Mouse (Mus musculus) hindbrain, embryonic 12.5 days (tissue): Measurements from ENCODE around the gene Hoxb2. TPM values are rescaled to one million over a fixed set of nuclear protein-coding genes. Genes with fewer than 3 reads are reported as not detected.

Experiments used
- ATAC-seq: fragments of 200-750 bp; cut with Nextera tagmentation; 2 replicates; pipeline ENCODE4 v1.8.0; 2017; ENCODE audit warnings: moderate TSS enrichment; ENCODE audit not compliant: low FRiP score
- H3K27ac ChIP-seq: fragments of 300-500 bp; sonication (generic); 2 replicates; pipeline ENCODE4 v1.5.1; 2016; ENCODE audit warnings: mild to moderate bottlenecking
- H3K27me3 ChIP-seq: fragments of 300-500 bp; sonication (generic); 2 replicates; pipeline ENCODE4 v1.6.1; 2016; ENCODE audit warnings: mild to moderate bottlenecking
- H3K36me3 ChIP-seq: fragments of 300-500 bp; sonication (generic); 2 replicates; pipeline ENCODE4 v1.6.1; 2016; ENCODE audit warnings: mild to moderate bottlenecking
- H3K4me1 ChIP-seq: fragments of 300-500 bp; sonication (generic); 2 replicates; pipeline ENCODE4 v1.6.1; 2016
- H3K4me2 ChIP-seq: fragments of 300-500 bp; sonication (generic); replicated peaks from 2 replicates; pipeline ENCODE4 v1.6.1; 2016; ENCODE audit warnings: mild to moderate bottlenecking
- H3K4me3 ChIP-seq: fragments of 300-500 bp; sonication (generic); 2 replicates; pipeline ENCODE4 v1.5.1; 2016; ENCODE audit warnings: mild to moderate bottlenecking
- H3K9ac ChIP-seq: fragments of 300-500 bp; sonication (generic); 2 replicates; pipeline ENCODE4 v1.6.1; 2016; ENCODE audit warnings: mild to moderate bottlenecking, moderate library complexity
- H3K9me3 ChIP-seq: fragments of 300-500 bp; sonication (generic); replicated peaks from 2 replicates; pipeline ENCODE4 v1.6.1; 2016; ENCODE audit warnings: mild to moderate bottlenecking
- WGBS: fragments of 180-500 bp; shearing (Covaris S2); methylation state at CpG from one replicate; pipeline ENCODE4 v1.1.7; 2016; 5-methylcytosine and 5-hydroxymethylcytosine counted together
- microRNA counts: library from miRNA; unstranded; fragments of <30 nt; microRNA quantifications from one replicate; lab custom pipeline; 2017
- microRNA-seq: library from miRNA; unstranded; fragments of <30 nt; microRNA quantifications from one replicate; pipeline ENCODE4, GENCODE M21; 2017
- polyA plus RNA-seq: library from polyadenylated mRNA; unstranded; fragments of >200 nt; fragmentation: Nextera tagmentation; extraction: Ambion mirVana; gene quantifications from 2 replicates; pipeline ENCODE4 v1.2.1, GENCODE M21; 2016

Hoxb2 gene
- polyA plus RNA-seq, 1 experiment from 2014 or later = 58.2 TPM

DNA sequence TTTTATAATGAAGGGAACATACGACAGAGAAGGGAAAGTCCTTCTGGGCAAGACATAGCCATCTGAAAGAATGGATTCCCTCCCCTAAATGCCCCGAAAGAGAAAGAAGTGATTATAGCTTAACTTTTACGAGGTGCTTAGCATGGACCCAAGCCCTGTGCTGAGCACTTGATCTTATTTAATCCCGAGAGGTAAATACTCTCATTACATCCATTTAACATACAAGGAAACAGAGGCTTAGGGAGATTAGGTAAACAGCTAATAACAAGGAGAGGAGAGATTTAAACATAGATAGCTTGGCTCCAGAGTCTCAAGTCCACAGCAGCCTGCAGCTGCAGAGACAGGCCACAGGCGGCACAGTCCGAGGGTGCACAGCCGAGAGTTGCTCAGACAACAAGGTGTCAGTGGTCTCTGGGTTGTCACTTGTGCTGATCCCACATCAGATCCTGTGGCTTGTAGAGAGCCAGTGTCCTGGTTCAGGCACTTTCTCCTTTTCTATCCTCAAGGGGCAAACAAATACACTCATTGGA lies 47.5 kb downstream of the Hoxb2 start:
- H3K4me1 ChIP-seq = peaks cover 9% of the 10 kb centered on the region
- H3K36me3 ChIP-seq = no peaks in the 10 kb centered on the region
- H3K27me3 ChIP-seq = peaks cover 6% of the 10 kb centered on the region; the same call in 1 of the 2 replicates
- whole genome bisulfite sequencing = 53% methylated on average over 7 of the region's 7 CpGs
- H3K4me2 ChIP-seq = no peak overlapping the region
- H3K9me3 ChIP-seq = no peaks in the 10 kb centered on the region
- H3K27ac ChIP-seq = no peak overlapping the region
- ATAC-seq = no peak
- H3K9ac ChIP-seq = no peak overlapping the region
- H3K4me3 ChIP-seq = no peak overlapping the region

DNA sequence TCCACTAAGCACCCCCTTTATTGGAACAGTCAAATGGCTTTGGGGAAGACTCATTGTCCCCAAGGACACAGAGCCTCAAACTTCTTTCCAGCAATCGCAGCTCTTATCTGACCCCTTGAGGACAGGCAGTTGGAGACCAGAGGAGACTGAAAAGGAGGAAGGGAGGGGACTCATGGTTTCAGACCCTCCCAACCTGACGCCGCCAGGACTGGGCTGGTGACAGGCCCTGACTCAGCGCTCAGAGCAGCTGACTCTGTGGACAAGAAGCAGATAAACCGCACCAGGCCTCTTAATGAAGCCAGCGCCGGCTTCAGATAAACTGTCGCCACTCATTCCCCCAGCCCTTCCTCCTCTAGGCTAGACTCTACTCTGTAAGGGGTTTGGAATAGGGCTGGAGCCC lies 49.6 kb downstream of the Hoxb2 start:
- Histone ChIP-seq H3K9me3 (no peaks in the 10 kb centered on the region), H3K4me2 (no peak overlapping the region), H3K9ac (no peak overlapping the region), H3K4me3 (no peak overlapping the region), H3K27ac (no peak overlapping the region), H3K27me3 (peaks cover 8% of the 10 kb centered on the region), H3K36me3 (no peaks in the 10 kb centered on the region), H3K4me1 (peaks cover 11% of the 10 kb centered on the region)
- 25% methylated on average over 8 of the region's 8 CpGs for WGBS
- no peak for ATAC-seq

MicroRNAs within 50 kb of the gene (microRNA counts, 519-probe panel; counts per million panel counts)
- 4,938 counts per million, percentile 91 among the panel's probes with 10 or more counts for microRNA mmu-miR-10a (lab: Ali Mortazavi, UCI)

Small RNA genes within 50 kb of the gene (microRNA-seq; reads per million reads assigned to microRNA genes)
- gene Mir10a = 27,691 reads per million, percentile 98 among the genes with 10 or more reads in this experiment

Other genes with a start within 250 kb of the Hoxb2 start
- gene Calcoco2, start 238.6 kb upstream of the Hoxb2 start, polyA plus RNA-seq = 0.15 TPM in 1 of 2 replicates, not detected in the other
- 0.13 and 0.15 TPM in 2 replicates for gene Ttll6, start 216.7 kb upstream of the Hoxb2 start, polyA plus RNA-seq
- not detected in 2 replicates for gene Hoxb13, start 156.2 kb upstream of the Hoxb2 start, polyA plus RNA-seq
- 0.36 and 0.46 TPM in 2 replicates for gene Hoxb9, start 79.1 kb upstream of the Hoxb2 start, polyA plus RNA-seq
- 4.4 and 8.1 TPM in 2 replicates for gene Hoxb8, start 68.6 kb upstream of the Hoxb2 start, polyA plus RNA-seq
- 9.6 and 11.0 TPM in 2 replicates for gene Hoxb7, start 63.9 kb upstream of the Hoxb2 start, polyA plus RNA-seq
- gene Hoxb6, start 58.0 kb upstream of the Hoxb2 start, polyA plus RNA-seq = 60.0 and 64.5 TPM in 2 replicates
- 74.3 and 126 TPM in 2 replicates for gene Hoxb5, start 47.2 kb upstream of the Hoxb2 start, polyA plus RNA-seq
- gene Hoxb4, start 32.3 kb upstream of the Hoxb2 start, polyA plus RNA-seq = 7.7 and 8.1 TPM in 2 replicates
- 15.3 and 19.3 TPM in 2 replicates for gene Hoxb3, start 27.2 kb upstream of the Hoxb2 start, polyA plus RNA-seq
- 0.82 and 2.2 TPM in 2 replicates for gene Hoxb1, start 15.2 kb downstream of the Hoxb2 start, polyA plus RNA-seq
- gene Skap1, start 114.1 kb downstream of the Hoxb2 start, polyA plus RNA-seq = 1.4 and 2.4 TPM in 2 replicates